Mouse (Mus musculus) neutrophil, adult 5-6 weeks (primary cell): Measurements from ENCODE around the gene 6430550D23Rik. TPM values are rescaled to one million over a fixed set of nuclear protein-coding genes. Genes with fewer than 3 reads are reported as not detected.

Source experiments
- total RNA-seq: library from RNA; stranded (forward); fragments of 200-1000 nt; gene quantifications from 2 replicates; pipeline ENCODE4 v1.2.3, GENCODE M21; 2017

Gene 6430550D23Rik
- total RNA-seq, 1 experiment from 2014 or later, result 1.4 TPM

Other genes with a start within 250 kb of the 6430550D23Rik start
- not detected in 2 replicates for gene Mmp24, start 232.6 kb downstream of the 6430550D23Rik start, total RNA-seq
- gene BC029722, start 188.6 kb downstream of the 6430550D23Rik start, total RNA-seq, result 12.4 and 12.7 TPM in 2 replicates
- 48.3 and 56.8 TPM in 2 replicates for gene Eif6, start 181.1 kb downstream of the 6430550D23Rik start, total RNA-seq
- not detected in 2 replicates for gene Fam83c, start 173.1 kb downstream of the 6430550D23Rik start, total RNA-seq
- gene Uqcc1, start 77.7 kb downstream of the 6430550D23Rik start, total RNA-seq, result 20.6 and 23.1 TPM in 2 replicates
- not detected in 2 replicates for gene Gm15557, start 67.2 kb downstream of the 6430550D23Rik start, total RNA-seq
- gene Gdf5, start 62.6 kb downstream of the 6430550D23Rik start, total RNA-seq, result not detected in 2 replicates
- 66.2 and 69.1 TPM in 2 replicates for gene Cep250, start 51.5 kb downstream of the 6430550D23Rik start, total RNA-seq
- 61.0 and 68.6 TPM in 2 replicates for gene Ergic3, start 68 bp upstream of the 6430550D23Rik start, total RNA-seq
- gene Fer1l4, start 45.0 kb upstream of the 6430550D23Rik start, total RNA-seq, result not detected in 2 replicates
- 0.37 and 1.4 TPM in 2 replicates for gene Spag4, start 57.2 kb upstream of the 6430550D23Rik start, total RNA-seq
- 111 and 113 TPM in 2 replicates for gene Cpne1, start 104.0 kb upstream of the 6430550D23Rik start, total RNA-seq
- 22.5 and 29.3 TPM in 2 replicates for gene Rbm12, start 104.0 kb upstream of the 6430550D23Rik start, total RNA-seq
- gene Gm28036, start 119.1 kb upstream of the 6430550D23Rik start, total RNA-seq, result 34.1 and 36.1 TPM in 2 replicates
- 5.5 and 13.5 TPM in 2 replicates for gene Romo1, start 136.1 kb upstream of the 6430550D23Rik start, total RNA-seq
- 22.2 and 26.5 TPM in 2 replicates for gene Nfs1, start 136.2 kb upstream of the 6430550D23Rik start, total RNA-seq
- gene Rbm39, start 172.3 kb upstream of the 6430550D23Rik start, total RNA-seq, result 1,446 and 1,484 TPM in 2 replicates
- gene Phf20, start 188.5 kb upstream of the 6430550D23Rik start, total RNA-seq, result 42.7 and 80.4 TPM in 2 replicates